Mouse (Mus musculus) ES-Bruce4 (cell line): ENCODE measurements around the gene Ccdc73. TPM values are rescaled to one million over a fixed set of nuclear protein-coding genes. Genes with fewer than 3 reads are reported as not detected.
"Not testable (repeated sequence)": the region's sequence is repeated elsewhere in the genome, so short reads cannot be mapped to it uniquely, and the experiment has no call there.

ENCODE experiments used
- H3K27ac ChIP-seq: 2 replicates; pipeline ENCODE4 v1.5.1; 2012; ENCODE audit warnings: low read length, inconsistent platforms; ENCODE audit not compliant: insufficient read depth
- H3K27me3 ChIP-seq: 2 replicates; pipeline ENCODE4 v1.6.1; 2012; ENCODE audit warnings: mild to moderate bottlenecking, low read length, inconsistent platforms; ENCODE audit not compliant: control insufficient read depth, poor library complexity, insufficient read depth, severe bottlenecking
- H3K36me3 ChIP-seq: 2 replicates; pipeline ENCODE4 v1.6.1; 2012; ENCODE audit warnings: inconsistent platforms, mild to moderate bottlenecking, low read length, moderate library complexity; ENCODE audit not compliant: control insufficient read depth, poor library complexity, insufficient read depth, severe bottlenecking
- H3K4me1 ChIP-seq: one replicate; pipeline ENCODE4 v1.8.1; 2011; ENCODE audit warnings: low read length; ENCODE audit not compliant: control insufficient read depth, insufficient read depth
- H3K4me3 ChIP-seq: 2 replicates; pipeline ENCODE4 v1.5.1; 2011; ENCODE audit warnings: low read depth, mild to moderate bottlenecking, low read length
- H3K9ac ChIP-seq: 2 replicates; pipeline ENCODE4 v1.6.1; 2012; ENCODE audit warnings: low read depth, mild to moderate bottlenecking, inconsistent platforms; ENCODE audit not compliant: poor library complexity, severe bottlenecking
- H3K9me3 ChIP-seq: replicated peaks from 2 replicates; pipeline ENCODE4 v1.6.1; 2012; ENCODE audit warnings: mild to moderate bottlenecking, low read length, inconsistent platforms; ENCODE audit not compliant: control insufficient read depth, poor library complexity, insufficient read depth, severe bottlenecking
- CTCF ChIP-seq: IDR thresholded peaks from one replicate; pipeline ENCODE4 v1.8.1; 2011; ENCODE audit warnings: low read depth, low read length
- EP300 ChIP-seq: IDR thresholded peaks from 2 replicates; pipeline ENCODE4 v1.6.1; 2011; ENCODE audit warnings: low read depth, low read length; ENCODE audit not compliant: insufficient read depth
- POLR2A ChIP-seq: IDR thresholded peaks from one replicate; pipeline ENCODE4 v1.8.1; 2011; ENCODE audit warnings: low read length; ENCODE audit not compliant: insufficient read depth
- polyA plus RNA-seq: library from polyadenylated mRNA; stranded (reverse); fragments of >200 nt; gene quantifications from 2 replicates; pipeline ENCODE4 v1.2.4, GENCODE M21; 2011; ENCODE audit warnings: low read depth; ENCODE audit not compliant: missing spikeins, insufficient read depth, insufficient read length

Ccdc73 gene
- polyA plus RNA-seq, 1 experiment: 5.9 TPM

DNA sequence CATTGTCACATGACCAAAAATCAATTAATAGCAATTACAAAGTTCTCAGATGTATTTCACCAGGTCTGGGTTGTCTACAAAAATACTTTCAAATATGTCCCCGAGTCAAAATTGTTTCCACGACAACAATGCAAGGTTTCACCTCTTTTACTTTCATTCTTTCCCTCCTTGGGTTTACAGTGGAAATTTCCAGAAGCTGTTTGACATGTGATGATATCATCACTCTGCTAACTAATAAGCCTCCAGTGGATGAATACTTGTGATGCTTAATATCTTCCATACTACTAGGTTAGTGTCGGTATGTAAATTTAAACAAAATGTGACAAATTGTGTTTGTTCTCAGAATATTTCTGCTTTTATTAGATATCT is 17.6 kb upstream of the Ccdc73 start:
- H3K9me3 ChIP-seq: no peaks in the 10 kb centered on the region
- H3K27me3 ChIP-seq: no peaks in the 10 kb centered on the region
- no peak overlapping the region for H3K9ac ChIP-seq
- no peak overlapping the region for H3K4me3 ChIP-seq
- H3K27ac ChIP-seq: no peak overlapping the region
- TF ChIP-seq CTCF: no peak
- no peak for TF ChIP-seq POLR2A
- H3K4me1 ChIP-seq: peaks cover 4% of the 10 kb centered on the region
- H3K36me3 ChIP-seq: peaks cover 15% of the 10 kb centered on the region

DNA sequence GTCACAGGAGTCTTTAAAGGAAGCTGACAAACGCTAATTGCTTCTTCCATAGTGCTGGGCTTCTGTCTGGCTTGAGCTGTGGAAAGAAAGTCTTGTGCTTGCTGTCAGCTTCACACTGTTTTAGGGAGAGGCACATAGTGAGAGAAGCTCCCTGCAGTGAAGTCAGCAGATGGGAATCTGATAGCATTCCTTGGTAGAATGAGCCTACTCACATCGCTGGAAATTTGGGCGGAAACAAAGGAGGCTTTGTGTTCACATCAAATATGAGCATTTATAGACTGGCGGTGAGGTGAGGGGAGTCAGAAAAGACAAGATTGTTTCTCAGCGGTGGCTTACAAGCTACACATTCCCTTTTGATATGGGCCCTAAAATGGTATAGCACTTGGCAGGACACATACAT is 15.9 kb upstream of the Ccdc73 start:
- H3K27me3 ChIP-seq: no peaks in the 10 kb centered on the region
- H3K27ac ChIP-seq: peak overlapping the region; percentile 73
- H3K9ac ChIP-seq: no peak overlapping the region
- no peak overlapping the region for H3K4me3 ChIP-seq
- H3K9me3 ChIP-seq: no peaks in the 10 kb centered on the region
- TF ChIP-seq EP300: no peak
- no peak for TF ChIP-seq CTCF
- H3K36me3 ChIP-seq: peaks cover 2% of the 10 kb centered on the region; the same call in 1 of the 2 replicates
- H3K4me1 ChIP-seq: peaks cover 3% of the 10 kb centered on the region

DNA sequence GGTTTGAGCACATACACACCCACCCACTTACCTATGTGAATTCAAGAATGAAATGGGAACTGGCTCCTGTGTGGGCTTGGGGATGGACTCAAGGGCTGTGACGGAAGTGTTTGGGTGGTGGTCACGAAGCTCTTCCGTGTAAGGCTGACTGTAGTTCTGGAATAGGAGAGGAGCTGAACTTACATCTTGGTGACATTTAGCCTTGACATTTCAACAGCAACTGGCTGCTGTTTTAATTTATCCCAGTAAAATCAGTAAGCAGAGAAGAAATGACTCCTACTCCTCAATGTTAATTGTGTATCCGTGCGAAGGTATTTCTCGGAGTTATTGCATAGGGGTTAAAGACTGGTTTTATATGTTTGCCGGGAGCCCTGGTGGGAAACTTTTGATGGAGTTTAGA is 15.1 kb upstream of the Ccdc73 start:
- H3K27me3 ChIP-seq: no peaks in the 10 kb centered on the region
- H3K9ac ChIP-seq: no peak overlapping the region
- no peaks in the 10 kb centered on the region; the same call in 1 of the 2 replicates for H3K36me3 ChIP-seq
- peak overlapping the region; percentile 55 for H3K27ac ChIP-seq
- no peak overlapping the region for H3K4me3 ChIP-seq
- no peaks in the 10 kb centered on the region for H3K9me3 ChIP-seq
- no peak for TF ChIP-seq POLR2A
- TF ChIP-seq CTCF: no peak
- no peak for TF ChIP-seq EP300
- peaks cover 3% of the 10 kb centered on the region for H3K4me1 ChIP-seq

DNA sequence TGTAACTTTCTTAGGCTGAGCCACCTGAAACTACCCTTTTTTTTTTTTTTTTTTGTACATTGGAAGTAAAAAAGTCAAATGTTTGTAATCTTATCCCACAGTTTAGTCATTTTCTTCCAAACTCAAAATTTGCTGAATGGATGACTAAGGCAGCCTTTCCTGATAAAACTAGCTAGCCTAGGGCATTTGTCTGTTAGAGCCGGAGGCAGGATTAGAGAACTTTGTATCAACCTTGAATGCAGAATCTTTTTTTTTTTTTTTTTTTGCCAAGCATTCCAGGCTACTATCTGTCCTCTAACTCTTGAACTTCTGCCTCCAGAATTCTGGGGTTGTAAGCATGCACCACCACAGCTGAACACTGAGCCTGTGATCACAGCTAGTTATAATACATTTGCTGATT is 12.8 kb upstream of the Ccdc73 start:
- Histone ChIP-seq H3K9me3 (no peaks in the 10 kb centered on the region), H3K36me3 (no peaks in the 10 kb centered on the region), H3K9ac (no peak overlapping the region), H3K27ac (no peak overlapping the region; the same call in 1 of the 2 replicates), H3K4me3 (no peak overlapping the region), H3K27me3 (no peaks in the 10 kb centered on the region), H3K4me1 (peaks cover 3% of the 10 kb centered on the region)
- no peak for TF ChIP-seq CTCF
- TF ChIP-seq POLR2A: no peak
- TF ChIP-seq EP300: no peak

GRCm38 (mm10) chr2:104855732-104856131 is 11.9 kb upstream of the Ccdc73 start:
- H3K4me1 ChIP-seq: peaks cover 3% of the 10 kb centered on the region
- H3K36me3 ChIP-seq: no peaks in the 10 kb centered on the region
- no peak for TF ChIP-seq POLR2A
- no peak for TF ChIP-seq EP300
- TF ChIP-seq CTCF: no peak
- peak overlapping the region; percentile 88 for H3K27ac ChIP-seq
- no peaks in the 10 kb centered on the region for H3K9me3 ChIP-seq
- peak overlapping the region; percentile 50; the same call in 1 of the 2 replicates for H3K9ac ChIP-seq
- no peak overlapping the region for H3K4me3 ChIP-seq
- no peaks in the 10 kb centered on the region for H3K27me3 ChIP-seq

DNA sequence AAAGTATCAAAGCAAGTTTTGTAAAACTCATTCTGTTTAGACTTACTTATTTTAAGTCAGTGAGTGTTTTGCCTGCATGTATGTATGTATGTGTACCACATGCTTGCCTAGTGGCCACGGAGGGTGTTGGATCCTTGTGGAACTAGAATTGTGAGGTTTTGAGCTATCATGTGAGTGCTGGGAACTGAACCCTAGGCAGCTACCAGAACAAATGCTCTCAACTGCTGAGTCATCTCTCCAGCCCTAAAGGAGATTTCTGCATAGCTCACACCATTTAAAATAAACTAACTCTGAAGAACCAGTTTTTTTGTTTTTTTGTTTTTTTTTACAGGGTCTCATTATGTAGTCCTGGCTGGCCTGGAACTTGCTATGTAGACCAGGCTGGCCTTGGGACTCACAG is 11.4 kb upstream of the Ccdc73 start:
- no peaks in the 10 kb centered on the region for H3K36me3 ChIP-seq
- H3K27me3 ChIP-seq: no peaks in the 10 kb centered on the region
- no peak overlapping the region for H3K4me3 ChIP-seq
- H3K27ac ChIP-seq: peak overlapping the region; percentile 79
- H3K4me1 ChIP-seq: peaks cover 3% of the 10 kb centered on the region
- H3K9ac ChIP-seq: no peak overlapping the region
- H3K9me3 ChIP-seq: no peaks in the 10 kb centered on the region
- TF ChIP-seq POLR2A: no peak

DNA sequence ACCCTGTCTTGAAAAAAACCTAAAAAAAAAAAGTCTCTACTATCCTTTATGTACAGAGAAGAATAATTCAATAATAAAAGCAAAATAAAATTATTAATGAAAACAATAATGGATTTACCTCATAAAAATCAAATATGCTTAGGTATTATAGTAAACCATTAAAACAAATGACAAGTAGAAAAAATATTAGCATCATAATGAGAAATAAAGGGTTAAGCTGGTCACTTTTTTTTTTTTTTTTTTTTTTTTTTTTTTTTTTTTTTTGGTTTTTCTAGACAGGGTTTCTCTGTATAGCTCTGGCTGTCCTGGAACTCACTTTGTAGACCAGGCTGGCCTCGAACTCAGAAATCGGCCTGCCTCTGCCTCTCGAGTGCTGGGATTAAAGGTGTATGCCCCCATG is 9.5 kb upstream of the Ccdc73 start:
- not testable (repeated sequence) for H3K36me3 ChIP-seq, H3K27me3 ChIP-seq, H3K4me3 ChIP-seq, H3K9me3 ChIP-seq, H3K4me1 ChIP-seq
- H3K27ac ChIP-seq: peak overlapping the region; percentile 53
- H3K9ac ChIP-seq: 0 out of 2 replicates have a peak overlapping the region, but pooled peaks have one; percentile 47
